Mouse (Mus musculus): ENCODE results near the gene Slc34a1. TPM values are rescaled to one million over a fixed set of nuclear protein-coding genes. Genes with fewer than 3 reads are reported as not detected.

Gene Slc34a1
- polyA plus RNA-seq, 1 experiment from 2014 or later, result not detected

DNA sequence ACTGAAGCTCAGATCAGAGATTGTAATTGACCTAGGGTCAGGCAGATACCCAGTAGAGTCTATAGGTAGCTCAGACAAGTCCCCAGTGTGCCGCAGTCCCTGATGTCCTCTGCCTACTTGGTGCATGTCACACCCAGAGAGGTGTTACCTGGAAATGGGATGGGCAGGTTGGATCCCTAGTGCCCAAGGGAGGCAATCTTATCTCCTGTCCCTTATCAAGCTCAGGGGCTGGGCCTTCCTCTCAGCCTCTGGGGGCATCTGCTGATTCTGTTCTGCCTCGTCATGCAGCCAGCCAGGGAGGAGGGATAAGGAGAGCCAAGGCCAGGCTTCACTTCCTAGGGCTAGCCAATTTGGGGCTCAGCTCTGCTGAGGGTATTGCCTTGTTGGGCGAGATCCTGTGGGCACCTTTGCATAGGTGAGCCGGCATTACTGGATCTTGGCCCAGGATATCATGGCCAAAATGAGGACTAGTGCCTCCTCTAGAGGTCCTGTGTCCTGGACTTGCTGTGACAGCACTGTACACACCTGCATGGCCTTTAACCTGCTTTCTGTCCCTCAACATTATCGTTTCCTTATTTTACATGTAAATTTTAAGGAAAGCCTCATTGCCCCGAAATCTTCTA, 48.6 kb downstream of the Slc34a1 start:
- Histone ChIP-seq H3K27me3 (ENCODE audit: control insufficient read depth, insufficient read depth, low read depth, low read length) (no peaks in the 10 kb centered on the region), H3K4me1 (ENCODE audit: control insufficient read depth, insufficient read depth, low read length) (peaks cover 23% of the 10 kb centered on the region), H3K4me2 (ENCODE audit: low read length) (peak overlapping the region; percentile 90), H3K27ac (ENCODE audit: low read length) (no peak overlapping the region; the same call in 1 of the 2 replicates), H3K9me3 (replicated peaks; ENCODE audit: control insufficient read depth, low read length, poor library complexity, severe bottlenecking) (no peaks in the 10 kb centered on the region), H3K36me3 (ENCODE audit: control insufficient read depth, insufficient read depth, low read length) (peaks cover 9% of the 10 kb centered on the region), H3K4me3 (ENCODE audit: low read depth, low read length) (no peak overlapping the region), H3K9ac (ENCODE audit: low read depth, low read length) (peak overlapping the region; percentile 93; the same call in 1 of the 2 replicates)
- no peak for ATAC-seq
- 85% methylated on average over 6 of the region's 6 CpGs for WGBS

DNA sequence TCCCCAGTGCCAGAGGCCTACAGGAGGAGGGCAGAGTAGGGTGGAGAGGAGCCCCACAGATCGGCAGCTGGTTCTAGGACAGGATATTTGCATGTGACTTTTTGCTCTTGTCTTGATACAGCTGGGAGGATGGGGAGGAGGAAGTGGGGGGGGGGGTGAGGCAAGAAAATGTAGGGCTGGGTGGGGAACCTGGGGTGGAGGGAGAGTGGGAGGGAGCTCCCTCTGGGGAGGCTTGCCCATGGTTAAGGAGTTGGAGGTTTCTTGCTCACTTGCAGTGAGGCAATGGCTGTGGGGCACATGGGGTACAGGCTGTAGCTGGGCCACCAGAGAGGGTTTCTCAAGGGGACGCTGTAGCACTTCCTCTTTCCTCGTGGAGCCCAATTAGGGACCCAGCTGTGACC, 49.6 kb downstream of the Slc34a1 start:
- no peak overlapping the region for H3K4me2 ChIP-seq (ENCODE audit: low read length)
- H3K36me3 ChIP-seq (ENCODE audit: control insufficient read depth, insufficient read depth, low read length), result peaks cover 18% of the 10 kb centered on the region
- peaks cover 23% of the 10 kb centered on the region for H3K4me1 ChIP-seq (ENCODE audit: control insufficient read depth, insufficient read depth, low read length)
- H3K4me3 ChIP-seq (ENCODE audit: low read depth, low read length), result no peak overlapping the region
- H3K27me3 ChIP-seq (ENCODE audit: control insufficient read depth, insufficient read depth, low read depth, low read length), result no peaks in the 10 kb centered on the region
- no peak for ATAC-seq
- no peak overlapping the region for H3K27ac ChIP-seq (ENCODE audit: low read length)
- H3K9me3 ChIP-seq (replicated peaks; ENCODE audit: control insufficient read depth, low read length, poor library complexity, severe bottlenecking), result no peaks in the 10 kb centered on the region
- 61% methylated on average over 3 of the region's 3 CpGs for WGBS
- no peak overlapping the region for H3K9ac ChIP-seq (ENCODE audit: low read depth, low read length)

DNA sequence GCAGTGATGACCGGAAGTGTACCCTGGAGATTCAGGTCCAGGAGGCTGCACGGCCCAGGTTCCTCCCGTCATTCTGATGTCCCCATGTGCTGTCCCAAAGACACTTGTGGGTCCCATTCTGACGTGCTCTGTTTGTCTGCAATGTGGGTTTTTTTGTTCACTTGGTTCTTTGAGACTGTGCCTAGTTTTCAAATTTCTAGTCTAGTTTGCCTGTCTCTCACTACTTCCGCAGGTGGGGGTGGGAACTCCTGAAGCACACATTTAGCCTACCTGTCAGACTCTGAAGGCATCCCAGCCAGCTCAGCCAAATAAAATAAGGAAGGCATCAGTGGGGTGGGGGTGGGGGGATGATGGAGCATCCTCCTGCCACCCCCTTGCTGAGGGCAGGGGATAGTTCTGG, 50.1 kb downstream of the Slc34a1 start:
- WGBS, result 91% methylated on average over 5 of the region's 5 CpGs
- ATAC-seq, result no peak
- Histone ChIP-seq H3K36me3 (ENCODE audit: control insufficient read depth, insufficient read depth, low read length) (peaks cover 23% of the 10 kb centered on the region), H3K9ac (ENCODE audit: low read depth, low read length) (no peak overlapping the region), H3K4me1 (ENCODE audit: control insufficient read depth, insufficient read depth, low read length) (peaks cover 23% of the 10 kb centered on the region), H3K27ac (ENCODE audit: low read length) (no peak overlapping the region), H3K4me2 (ENCODE audit: low read length) (no peak overlapping the region), H3K4me3 (ENCODE audit: low read depth, low read length) (no peak overlapping the region), H3K9me3 (replicated peaks; ENCODE audit: control insufficient read depth, low read length, poor library complexity, severe bottlenecking) (no peaks in the 10 kb centered on the region), H3K27me3 (ENCODE audit: control insufficient read depth, insufficient read depth, low read depth, low read length) (no peaks in the 10 kb centered on the region)

DNA sequence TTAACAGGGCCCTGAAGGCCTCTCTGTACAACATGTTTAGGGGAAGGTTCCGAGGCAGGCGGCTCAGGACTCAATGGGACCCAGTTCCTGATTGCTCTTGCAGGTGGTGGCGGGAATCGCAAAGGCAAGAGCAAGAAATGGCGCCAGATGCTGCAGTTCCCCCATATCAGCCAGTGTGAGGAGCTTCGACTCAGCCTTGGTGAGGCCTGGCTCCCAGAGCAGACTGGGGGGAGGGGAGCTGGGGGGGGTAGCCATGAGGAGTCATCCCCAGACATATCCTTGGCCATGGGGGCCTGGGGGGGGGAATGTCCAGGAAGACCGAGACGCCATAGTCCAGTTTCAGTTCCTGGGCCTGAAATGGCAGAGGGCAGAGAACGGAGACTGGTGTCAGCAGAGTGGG, 51.2 kb downstream of the Slc34a1 start:
- ATAC-seq, result no peak
- Histone ChIP-seq H3K4me2 (ENCODE audit: low read length) (no peak overlapping the region), H3K9ac (ENCODE audit: low read depth, low read length) (no peak overlapping the region), H3K9me3 (replicated peaks; ENCODE audit: control insufficient read depth, low read length, poor library complexity, severe bottlenecking) (no peaks in the 10 kb centered on the region), H3K4me3 (ENCODE audit: low read depth, low read length) (no peak overlapping the region), H3K4me1 (ENCODE audit: control insufficient read depth, insufficient read depth, low read length) (peaks cover 19% of the 10 kb centered on the region), H3K36me3 (ENCODE audit: control insufficient read depth, insufficient read depth, low read length) (peaks cover 26% of the 10 kb centered on the region), H3K27ac (ENCODE audit: low read length) (no peak overlapping the region), H3K27me3 (ENCODE audit: control insufficient read depth, insufficient read depth, low read depth, low read length) (no peaks in the 10 kb centered on the region)
- WGBS, result 96% methylated on average over 9 of the region's 9 CpGs

DNA sequence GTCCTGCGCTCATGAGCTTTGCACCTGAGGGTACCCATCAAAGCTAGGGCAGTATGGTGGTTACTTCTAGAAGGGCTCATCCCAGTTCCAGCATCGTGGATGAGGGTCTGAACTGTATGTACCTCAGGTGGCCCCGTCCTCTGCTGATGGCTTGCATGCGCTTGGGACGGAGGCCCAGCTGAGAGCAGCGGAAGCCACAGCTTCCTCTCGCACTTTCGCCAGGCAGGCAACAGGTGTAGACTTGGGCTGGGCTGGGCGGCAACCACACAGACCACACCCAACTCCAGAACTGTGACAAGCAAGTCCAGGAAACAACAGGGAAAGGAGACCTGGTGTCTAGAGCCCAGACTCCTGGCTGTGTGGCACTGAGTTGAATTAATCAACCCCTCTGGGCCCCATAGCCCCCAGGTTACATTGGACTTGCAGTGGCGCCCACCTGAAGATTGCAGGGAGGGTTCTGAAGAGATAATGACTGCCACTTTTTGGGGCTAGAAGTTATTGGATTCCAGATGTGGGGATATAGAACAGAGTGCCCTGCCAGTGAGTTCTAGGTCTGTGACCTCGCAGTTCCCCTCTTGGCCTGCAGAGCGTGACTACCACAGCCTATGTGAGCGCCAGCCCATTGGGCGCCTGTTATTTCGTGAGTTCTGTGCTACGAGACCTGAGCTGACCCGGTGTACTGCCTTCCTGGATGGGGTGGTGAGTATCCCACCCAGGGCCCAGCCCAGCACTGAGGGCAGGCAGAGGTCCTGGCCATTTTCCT, 51.9 kb downstream of the Slc34a1 start:
- ATAC-seq, result no peak
- Histone ChIP-seq H3K9me3 (replicated peaks; ENCODE audit: control insufficient read depth, low read length, poor library complexity, severe bottlenecking) (no peaks in the 10 kb centered on the region), H3K4me1 (ENCODE audit: control insufficient read depth, insufficient read depth, low read length) (peaks cover 19% of the 10 kb centered on the region), H3K36me3 (ENCODE audit: control insufficient read depth, insufficient read depth, low read length) (peaks cover 26% of the 10 kb centered on the region), H3K4me3 (ENCODE audit: low read depth, low read length) (no peak overlapping the region), H3K27ac (ENCODE audit: low read length) (no peak overlapping the region), H3K27me3 (ENCODE audit: control insufficient read depth, insufficient read depth, low read depth, low read length) (no peaks in the 10 kb centered on the region), H3K9ac (ENCODE audit: low read depth, low read length) (no peak overlapping the region), H3K4me2 (ENCODE audit: low read length) (no peak overlapping the region)
- 90% methylated on average over 17 of the region's 17 CpGs for WGBS

DNA sequence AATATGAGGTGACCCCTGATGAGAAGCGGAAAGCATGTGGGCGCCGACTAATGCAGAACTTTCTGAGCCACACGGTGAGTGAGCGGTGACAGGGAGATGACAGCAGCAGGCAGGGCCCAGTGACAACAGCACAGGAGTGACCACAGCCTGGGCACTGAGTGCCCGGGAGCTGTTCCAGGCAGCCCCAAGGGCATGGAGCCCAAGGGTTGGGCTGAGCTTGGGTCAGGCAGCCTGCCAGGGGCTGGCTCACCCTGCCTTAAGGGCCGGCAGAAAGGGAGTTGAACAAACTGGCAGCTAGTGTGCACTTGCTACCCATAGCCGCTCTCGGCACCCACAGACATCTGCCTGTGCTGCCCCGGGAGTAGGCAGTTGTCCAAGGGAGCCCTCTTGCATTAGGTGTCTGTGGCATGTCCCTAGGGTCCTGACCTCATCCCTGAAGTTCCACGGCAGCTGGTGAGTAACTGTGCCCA, 52.6 kb downstream of the Slc34a1 start:
- H3K36me3 ChIP-seq (ENCODE audit: control insufficient read depth, insufficient read depth, low read length), result peaks cover 26% of the 10 kb centered on the region
- 94% methylated on average over 11 of the region's 11 CpGs for WGBS

DNA sequence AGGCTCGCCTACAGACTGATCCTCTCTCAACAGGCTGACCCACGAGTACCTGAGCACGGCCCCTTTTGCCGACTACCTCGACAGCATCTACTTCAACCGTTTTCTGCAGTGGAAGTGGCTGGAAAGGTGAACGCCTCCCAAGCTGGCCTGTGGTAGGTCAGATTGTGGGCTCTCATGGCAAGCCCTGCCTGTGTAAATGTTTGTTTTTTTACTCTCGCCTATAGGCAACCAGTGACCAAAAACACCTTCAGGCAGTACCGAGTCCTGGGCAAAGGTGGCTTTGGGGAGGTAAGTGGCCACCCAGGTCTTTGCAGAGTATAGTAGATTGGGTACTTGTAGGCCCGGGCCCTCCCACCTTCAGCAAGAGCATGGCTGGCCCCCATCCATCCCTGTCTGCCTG, 53.3 kb downstream of the Slc34a1 start:
- H3K9ac ChIP-seq (ENCODE audit: low read depth, low read length), result no peak overlapping the region
- H3K4me1 ChIP-seq (ENCODE audit: control insufficient read depth, insufficient read depth, low read length), result peaks cover 13% of the 10 kb centered on the region
- no peaks in the 10 kb centered on the region for H3K27me3 ChIP-seq (ENCODE audit: control insufficient read depth, insufficient read depth, low read depth, low read length)
- no peak overlapping the region for H3K4me3 ChIP-seq (ENCODE audit: low read depth, low read length)
- H3K9me3 ChIP-seq (replicated peaks; ENCODE audit: control insufficient read depth, low read length, poor library complexity, severe bottlenecking), result no peaks in the 10 kb centered on the region
- ATAC-seq, result no peak
- H3K27ac ChIP-seq (ENCODE audit: low read length), result no peak overlapping the region
- H3K4me2 ChIP-seq (ENCODE audit: low read length), result no peak overlapping the region
- H3K36me3 ChIP-seq (ENCODE audit: control insufficient read depth, insufficient read depth, low read length), result peaks cover 26% of the 10 kb centered on the region
- 92% methylated on average over 10 of the region's 10 CpGs for WGBS

More for the DNA sequence above, 52.6 kb downstream of the Slc34a1 start:
- H3K4me2 ChIP-seq (ENCODE audit: low read length), result no peak overlapping the region
- H3K4me3 ChIP-seq (ENCODE audit: low read depth, low read length), result no peak overlapping the region
- no peaks in the 10 kb centered on the region for H3K9me3 ChIP-seq (replicated peaks; ENCODE audit: control insufficient read depth, low read length, poor library complexity, severe bottlenecking)
- H3K27me3 ChIP-seq (ENCODE audit: control insufficient read depth, insufficient read depth, low read depth, low read length), result no peaks in the 10 kb centered on the region
- H3K27ac ChIP-seq (ENCODE audit: low read length), result no peak overlapping the region
- H3K9ac ChIP-seq (ENCODE audit: low read depth, low read length), result no peak overlapping the region
- no peak for ATAC-seq
- H3K4me1 ChIP-seq (ENCODE audit: control insufficient read depth, insufficient read depth, low read length), result peaks cover 19% of the 10 kb centered on the region

DNA sequence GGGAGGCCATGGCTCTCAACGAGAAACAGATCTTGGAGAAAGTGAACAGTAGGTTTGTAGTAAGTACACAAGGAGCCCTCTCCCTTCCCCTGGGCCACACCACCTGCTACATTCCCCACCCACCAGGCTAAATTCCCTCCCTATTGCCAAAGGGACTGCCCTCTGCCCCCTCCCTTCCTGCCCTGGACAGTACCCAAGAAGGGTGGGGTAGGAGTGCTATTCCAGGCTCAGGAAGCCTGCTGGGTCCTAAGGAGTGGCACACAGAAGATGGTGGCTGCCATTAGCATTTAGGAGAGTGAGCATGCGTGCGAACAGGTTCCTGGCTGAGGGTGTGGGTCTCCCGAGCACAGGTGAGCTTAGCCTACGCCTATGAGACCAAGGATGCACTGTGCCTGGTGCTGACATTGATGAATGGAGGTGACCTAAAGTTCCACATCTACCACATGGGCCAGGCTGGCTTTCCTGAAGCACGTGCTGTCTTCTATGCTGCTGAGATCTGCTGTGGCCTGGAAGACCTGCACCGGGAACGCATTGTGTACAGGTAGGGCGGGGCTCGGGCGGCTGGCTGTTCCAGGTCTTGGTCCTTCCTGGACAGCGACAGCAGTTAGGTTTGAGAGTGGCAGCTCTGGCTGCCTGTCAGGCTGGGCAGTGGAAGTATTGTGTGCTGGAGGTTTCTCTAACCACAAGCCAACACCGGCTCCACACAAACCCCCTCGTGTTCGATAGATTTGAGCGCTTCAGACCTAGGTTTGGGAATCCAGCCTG, 54.0 kb downstream of the Slc34a1 start:
- H3K27ac ChIP-seq (ENCODE audit: low read length), result no peak overlapping the region
- no peaks in the 10 kb centered on the region for H3K9me3 ChIP-seq (replicated peaks; ENCODE audit: control insufficient read depth, low read length, poor library complexity, severe bottlenecking)
- H3K4me3 ChIP-seq (ENCODE audit: low read depth, low read length), result no peak overlapping the region
- H3K4me1 ChIP-seq (ENCODE audit: control insufficient read depth, insufficient read depth, low read length), result peaks cover 7% of the 10 kb centered on the region
- H3K36me3 ChIP-seq (ENCODE audit: control insufficient read depth, insufficient read depth, low read length), result peaks cover 26% of the 10 kb centered on the region
- H3K27me3 ChIP-seq (ENCODE audit: control insufficient read depth, insufficient read depth, low read depth, low read length), result no peaks in the 10 kb centered on the region
- H3K4me2 ChIP-seq (ENCODE audit: low read length), result no peak overlapping the region
- no peak for ATAC-seq
- WGBS, result 96% methylated on average over 16 of the region's 16 CpGs
- no peak overlapping the region for H3K9ac ChIP-seq (ENCODE audit: low read depth, low read length)
